Mouse (Mus musculus) testis, adult 2 months (tissue): ENCODE measurements at regions not wholly inside any gene's neighbourhood (a gene's known extent, or its start where the extent isn't known, plus 50 kb on each side); places are given as distances from the start of the nearest gene placed in this dataset.

Experiments
- H3K27ac ChIP-seq: fragments of 200-500 bp; 2 replicates; pipeline ENCODE4 v1.5.1; 2012; ENCODE audit warnings: low read depth, low read length; ENCODE audit not compliant: control insufficient read depth, insufficient read depth
- H3K27me3 ChIP-seq: fragments of 200-500 bp; 2 replicates; pipeline ENCODE4 v1.6.1; 2012; ENCODE audit warnings: mild to moderate bottlenecking, low read length, moderate library complexity; ENCODE audit not compliant: control insufficient read depth, insufficient read depth
- H3K36me3 ChIP-seq: fragments of 200-500 bp; 2 replicates; pipeline ENCODE4 v1.6.1; 2012; ENCODE audit warnings: mild to moderate bottlenecking, low read length; ENCODE audit not compliant: control insufficient read depth, insufficient read depth
- H3K4me1 ChIP-seq: fragments of 200-500 bp; 2 replicates; pipeline ENCODE4 v1.6.1; 2012; ENCODE audit warnings: low read length; ENCODE audit not compliant: control insufficient read depth, insufficient read depth
- H3K4me3 ChIP-seq: fragments of 200-500 bp; 2 replicates; pipeline ENCODE4 v1.5.1; 2012; ENCODE audit warnings: low read depth, mild to moderate bottlenecking, low read length, moderate library complexity, mixed read lengths; ENCODE audit not compliant: control insufficient read depth
- CTCF ChIP-seq: fragments of 200-500 bp; IDR thresholded peaks from 2 replicates; pipeline ENCODE4 v1.5.1; 2012; ENCODE audit warnings: low read depth, mild to moderate bottlenecking, inconsistent platforms, low read length, moderate library complexity; ENCODE audit not compliant: control insufficient read depth, insufficient read depth, insufficient replicate concordance
- POLR2A ChIP-seq: fragments of 200-500 bp; IDR thresholded peaks from 2 replicates; pipeline ENCODE4 v1.6.1; 2012; ENCODE audit warnings: low read depth, mild to moderate bottlenecking, inconsistent platforms, low read length, moderate library complexity; ENCODE audit not compliant: control insufficient read depth

- no peak overlapping the region for H3K4me3 ChIP-seq
- no peaks in the 10 kb centered on the region for H3K4me1 ChIP-seq
- TF ChIP-seq POLR2A (no peak), CTCF (no peak)
- no peak overlapping the region for H3K27ac ChIP-seq
- H3K27me3 ChIP-seq, result no peaks in the 10 kb centered on the region
- H3K36me3 ChIP-seq, result no peaks in the 10 kb centered on the region
These were observed 81.4 kb upstream of the Ednra start for GRCm38 (mm10) chr8:77805657-77806056.

GRCm38 (mm10) chr8:77814796-77815647 is 90.8 kb upstream of the Ednra start:
- TF ChIP-seq CTCF, result no peak
- TF ChIP-seq POLR2A, result no peak
- H3K4me3 ChIP-seq, result no peak overlapping the region
- H3K4me1 ChIP-seq, result no peaks in the 10 kb centered on the region

GRCm38 (mm10) chr8:77815648-77815971 is 91.3 kb upstream of the Ednra start:
- Histone ChIP-seq H3K4me1 (no peaks in the 10 kb centered on the region), H3K4me3 (no peak overlapping the region), H3K27me3 (no peaks in the 10 kb centered on the region), H3K36me3 (no peaks in the 10 kb centered on the region), H3K27ac (no peak overlapping the region)
- no peak for TF ChIP-seq POLR2A
- TF ChIP-seq CTCF, result no peak

More at GRCm38 (mm10) chr8:77814796-77815647, 90.8 kb upstream of the Ednra start:
- H3K27ac ChIP-seq, result no peak overlapping the region
- no peaks in the 10 kb centered on the region for H3K27me3 ChIP-seq
- H3K36me3 ChIP-seq, result no peaks in the 10 kb centered on the region

GRCm38 (mm10) chr8:77816217-77816616 is 92.0 kb upstream of the Ednra start:
- Histone ChIP-seq H3K27ac (no peak overlapping the region), H3K4me3 (no peak overlapping the region), H3K4me1 (no peaks in the 10 kb centered on the region), H3K36me3 (no peaks in the 10 kb centered on the region), H3K27me3 (no peaks in the 10 kb centered on the region)
- TF ChIP-seq CTCF (no peak), POLR2A (no peak)

- no peak overlapping the region for H3K27ac ChIP-seq
- no peaks in the 10 kb centered on the region for H3K36me3 ChIP-seq
- H3K4me1 ChIP-seq, result no peaks in the 10 kb centered on the region
- H3K27me3 ChIP-seq, result no peaks in the 10 kb centered on the region
- TF ChIP-seq POLR2A, result no peak
- no peak for TF ChIP-seq CTCF
- no peak overlapping the region for H3K4me3 ChIP-seq
These were observed 101.5 kb upstream of the Ednra start for GRCm38 (mm10) chr8:77825786-77826185.

GRCm38 (mm10) chr8:77826255-77826654 is 102.0 kb upstream of the Ednra start:
- H3K36me3 ChIP-seq, result no peaks in the 10 kb centered on the region
- H3K4me3 ChIP-seq, result no peak overlapping the region
- TF ChIP-seq CTCF, result no peak
- no peak for TF ChIP-seq POLR2A
- no peak overlapping the region for H3K27ac ChIP-seq
- no peaks in the 10 kb centered on the region for H3K4me1 ChIP-seq
- H3K27me3 ChIP-seq, result no peaks in the 10 kb centered on the region

GRCm38 (mm10) chr8:77828079-77828478 is 103.8 kb upstream of the Ednra start:
- H3K4me3 ChIP-seq, result no peak overlapping the region
- no peaks in the 10 kb centered on the region for H3K27me3 ChIP-seq
- no peaks in the 10 kb centered on the region for H3K4me1 ChIP-seq
- no peak for TF ChIP-seq POLR2A
- no peak for TF ChIP-seq CTCF
- no peak overlapping the region for H3K27ac ChIP-seq
- no peaks in the 10 kb centered on the region for H3K36me3 ChIP-seq

GRCm38 (mm10) chr8:77829126-77829748 is 105.0 kb upstream of the Ednra start:
- Histone ChIP-seq H3K4me3 (no peak overlapping the region), H3K27me3 (no peaks in the 10 kb centered on the region), H3K4me1 (no peaks in the 10 kb centered on the region), H3K27ac (no peak overlapping the region), H3K36me3 (no peaks in the 10 kb centered on the region)
- TF ChIP-seq CTCF (no peak), POLR2A (no peak)
